Mouse (Mus musculus) ovary, adult 18-20 months (tissue): ENCODE data around the gene Id3.
"Not testable (repeated sequence)": the region's sequence is repeated elsewhere in the genome, so short reads cannot be mapped to it uniquely, and the experiment has no call there.

Experiments used
- DNase-seq: peaks from one replicate; pipeline ENCODE4 v3.0.0; 2022; ENCODE audit warnings: low spot score, mixed read lengths

The Id3 gene

DNA sequence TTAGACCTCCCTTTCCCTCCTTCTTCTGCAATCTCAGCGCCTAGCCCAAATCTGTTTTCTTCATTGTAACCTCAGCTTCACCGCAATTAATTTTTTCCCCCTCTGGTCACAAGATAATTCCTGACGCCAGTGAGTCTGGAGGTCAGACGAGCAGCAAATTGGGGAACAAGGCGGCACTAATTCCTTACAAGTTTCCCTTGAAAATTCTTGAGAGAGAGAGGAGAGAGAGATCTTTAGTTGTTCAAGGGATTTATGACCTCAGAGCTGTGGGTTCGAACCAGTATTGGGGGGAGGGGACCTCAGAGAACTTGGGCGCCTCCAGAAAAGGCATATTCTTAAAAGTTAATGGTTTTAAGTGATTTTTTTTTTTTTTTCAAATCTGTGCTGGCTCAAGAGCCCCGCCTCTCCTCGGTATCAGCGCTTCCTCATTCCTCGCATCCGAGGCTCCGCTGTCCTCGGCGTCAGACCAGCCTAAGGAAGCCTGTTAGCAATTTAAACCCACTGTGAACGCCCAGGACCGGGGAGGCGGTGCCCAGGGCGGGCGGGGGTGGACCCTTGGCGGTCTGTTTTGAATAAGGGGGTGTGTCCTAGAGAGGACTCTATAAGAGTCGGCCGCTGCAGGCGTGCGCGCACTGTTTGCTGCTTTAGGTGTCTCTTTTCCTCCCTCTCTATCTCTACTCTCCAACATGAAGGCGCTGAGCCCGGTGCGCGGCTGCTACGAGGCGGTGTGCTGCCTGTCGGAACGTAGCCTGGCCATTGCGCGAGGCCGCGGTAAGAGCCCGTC is at the start of gene Id3:
Id3 (plus strand) TSS at position 305 of the 784 bp plus-strand sequence.
- DNase-seq, result peak; percentile 95

DNA sequence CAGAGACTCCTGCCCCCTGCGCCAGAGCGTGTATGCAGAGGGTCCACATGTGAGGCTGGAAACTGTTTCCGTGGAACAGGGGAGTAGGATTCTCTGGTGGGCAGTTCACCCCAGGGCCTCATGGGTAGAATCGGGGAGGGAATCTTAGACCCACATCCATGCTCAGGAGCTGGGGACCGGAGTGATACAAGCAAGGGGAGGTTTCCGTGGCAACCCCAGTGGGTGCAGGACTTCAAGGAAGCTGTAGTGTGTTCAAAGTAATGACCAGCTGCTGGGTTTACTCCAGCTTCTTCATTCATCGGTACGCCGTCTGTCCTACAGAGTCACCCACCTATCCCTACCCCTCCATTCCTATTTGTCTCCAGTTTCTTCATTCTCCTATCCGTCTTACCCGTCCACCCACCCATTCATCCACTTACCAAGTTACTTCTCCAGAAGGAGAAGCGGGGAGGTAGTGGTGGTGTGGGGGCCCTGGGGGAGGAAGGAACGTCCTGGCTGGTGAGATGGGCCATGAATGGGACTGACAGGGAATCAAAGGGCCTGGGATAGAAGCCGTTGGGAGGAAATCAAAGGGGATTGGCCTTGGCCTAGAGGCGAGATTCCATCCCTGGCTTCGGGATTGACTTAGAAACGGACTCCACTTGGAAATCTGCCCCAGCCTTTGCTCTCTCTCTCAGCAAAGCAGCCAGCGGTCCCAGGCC is 48.6 kb upstream of the Id3 start:
- DNase-seq, result no peak

DNA sequence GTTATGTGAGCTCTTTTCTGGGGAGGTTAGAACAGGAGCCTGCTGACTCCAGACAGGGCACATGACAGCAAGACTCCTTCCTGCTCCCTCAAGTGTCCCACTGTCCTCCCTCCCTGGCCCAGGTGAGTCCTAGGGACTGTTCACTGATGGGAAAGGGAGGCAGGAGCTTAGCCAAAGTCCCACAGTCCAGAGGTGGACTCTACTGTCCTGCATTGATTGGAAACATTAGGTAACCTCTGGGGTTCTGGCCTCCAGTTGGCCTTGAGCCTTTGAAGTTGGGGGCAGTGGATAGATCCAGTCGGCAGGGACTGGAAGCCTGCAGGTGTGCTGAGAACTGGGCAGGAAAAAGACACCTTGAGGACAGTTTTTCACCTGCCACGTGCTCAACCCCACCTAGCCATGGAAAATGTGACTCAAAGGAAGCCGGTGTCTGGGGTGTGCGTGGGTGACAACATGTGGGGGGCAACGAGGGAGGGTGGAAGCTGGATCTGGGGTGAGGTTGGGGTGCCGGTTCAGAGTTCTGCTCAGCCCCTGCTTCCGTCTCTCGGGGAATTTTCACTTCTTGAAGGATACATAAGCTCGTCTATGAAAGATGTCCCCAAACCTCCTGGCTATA is 47.7 kb upstream of the Id3 start:
- no peak for DNase-seq

DNA sequence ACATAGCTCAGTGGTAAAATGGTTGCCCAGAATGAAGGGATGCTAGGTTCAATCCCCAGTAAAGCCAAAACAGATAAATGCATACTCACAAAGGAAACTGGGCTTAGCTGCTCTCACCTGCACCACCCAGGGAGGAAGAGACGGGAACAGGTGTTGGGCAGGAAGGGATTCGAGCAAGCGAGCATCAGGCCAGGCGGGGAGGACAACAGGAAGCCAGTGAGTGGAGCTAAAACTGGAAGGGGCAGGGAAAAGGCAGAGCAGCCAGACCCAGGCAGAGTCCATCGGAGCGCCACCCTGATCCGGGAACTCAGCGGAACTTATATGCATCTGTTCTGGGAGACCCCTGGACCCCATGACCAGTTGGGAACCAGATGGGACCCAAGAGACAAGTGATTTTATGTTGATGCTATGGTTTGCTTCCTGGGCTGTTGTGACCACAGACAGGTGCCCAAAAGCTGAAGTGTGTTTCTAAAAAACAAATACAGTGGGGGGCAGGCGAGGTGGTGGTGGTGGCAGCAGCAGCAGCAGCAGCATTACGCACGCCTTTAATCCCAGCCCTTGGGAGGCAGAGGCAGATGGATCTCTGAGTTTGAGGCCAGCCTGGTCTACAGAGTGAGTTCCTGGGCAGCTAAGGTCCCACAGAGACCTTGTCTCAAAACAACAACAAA is 46.7 kb upstream of the Id3 start:
- DNase-seq, result no peak

DNA sequence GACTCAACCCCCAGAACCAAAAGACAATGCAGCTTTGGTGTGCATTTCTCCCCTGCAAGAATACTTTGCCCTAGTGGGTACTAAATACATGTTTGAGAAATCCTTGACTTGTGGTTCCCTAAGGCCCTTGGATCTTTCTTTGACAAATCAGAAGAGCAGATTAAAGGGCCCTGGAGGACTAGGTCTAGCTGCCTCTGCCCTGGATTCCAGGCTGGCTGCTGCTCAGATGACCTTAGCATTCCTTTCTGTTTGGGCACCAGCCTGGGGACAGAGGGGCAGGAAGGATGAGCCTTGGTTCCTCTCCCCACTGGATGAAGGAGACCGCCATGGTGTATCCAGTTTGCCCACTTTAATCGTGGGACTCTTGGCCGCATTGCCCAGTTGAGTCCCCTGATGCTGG is 44.9 kb upstream of the Id3 start:
- DNase-seq, result no peak

DNA sequence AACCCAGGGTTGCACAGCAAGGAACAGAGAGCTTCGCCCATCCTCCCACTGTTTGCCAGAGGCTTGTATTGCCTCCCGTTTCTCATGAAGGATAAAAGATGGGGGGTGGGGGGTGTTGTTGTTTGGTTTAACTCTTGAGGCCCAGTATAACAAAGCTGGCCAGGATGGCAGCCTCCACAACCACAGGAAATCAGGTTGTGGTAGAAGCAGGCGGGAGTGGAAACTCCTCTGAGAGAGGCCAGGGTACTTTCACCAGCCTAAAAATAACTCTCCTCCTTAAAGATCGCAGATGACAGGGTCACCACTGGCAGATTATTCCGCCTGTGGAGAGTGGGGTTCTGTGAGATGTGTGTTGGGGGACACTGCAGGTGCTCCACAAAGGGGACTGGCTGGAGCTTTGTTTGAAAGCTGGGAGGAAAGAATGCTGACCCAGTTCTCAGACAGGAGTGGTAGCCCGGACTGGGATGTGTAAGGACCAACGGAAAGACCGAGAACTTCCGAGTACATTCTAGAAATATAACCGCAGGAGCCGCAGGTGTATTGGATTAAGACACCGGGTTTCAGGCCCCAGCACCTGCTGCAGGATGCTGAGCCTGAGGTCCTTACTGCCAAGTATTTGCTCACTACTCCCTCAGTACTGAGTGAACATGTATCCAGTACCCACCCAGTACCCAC is 42.8 kb upstream of the Id3 start:
- DNase-seq, result no peak

DNA sequence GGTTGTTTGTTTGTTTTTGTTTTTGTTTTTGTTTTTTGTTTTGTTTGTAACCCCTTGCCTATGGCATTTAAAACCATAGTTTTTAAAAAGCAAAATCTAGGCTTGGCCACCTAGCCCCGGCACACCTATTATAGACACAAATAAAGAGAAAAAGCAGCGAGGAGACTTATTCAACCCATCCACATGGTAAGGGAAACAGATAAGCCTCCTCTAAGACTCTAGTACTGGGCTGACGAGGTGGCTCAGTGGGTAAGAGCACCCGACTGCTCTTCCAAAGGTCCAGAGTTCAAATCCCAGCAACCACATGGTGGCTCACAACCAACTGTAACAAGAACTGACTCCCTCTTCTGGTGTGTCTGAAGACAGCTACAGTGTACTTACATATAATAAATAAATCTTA is 41.5 kb upstream of the Id3 start:
- DNase-seq, result not testable (repeated sequence)

DNA sequence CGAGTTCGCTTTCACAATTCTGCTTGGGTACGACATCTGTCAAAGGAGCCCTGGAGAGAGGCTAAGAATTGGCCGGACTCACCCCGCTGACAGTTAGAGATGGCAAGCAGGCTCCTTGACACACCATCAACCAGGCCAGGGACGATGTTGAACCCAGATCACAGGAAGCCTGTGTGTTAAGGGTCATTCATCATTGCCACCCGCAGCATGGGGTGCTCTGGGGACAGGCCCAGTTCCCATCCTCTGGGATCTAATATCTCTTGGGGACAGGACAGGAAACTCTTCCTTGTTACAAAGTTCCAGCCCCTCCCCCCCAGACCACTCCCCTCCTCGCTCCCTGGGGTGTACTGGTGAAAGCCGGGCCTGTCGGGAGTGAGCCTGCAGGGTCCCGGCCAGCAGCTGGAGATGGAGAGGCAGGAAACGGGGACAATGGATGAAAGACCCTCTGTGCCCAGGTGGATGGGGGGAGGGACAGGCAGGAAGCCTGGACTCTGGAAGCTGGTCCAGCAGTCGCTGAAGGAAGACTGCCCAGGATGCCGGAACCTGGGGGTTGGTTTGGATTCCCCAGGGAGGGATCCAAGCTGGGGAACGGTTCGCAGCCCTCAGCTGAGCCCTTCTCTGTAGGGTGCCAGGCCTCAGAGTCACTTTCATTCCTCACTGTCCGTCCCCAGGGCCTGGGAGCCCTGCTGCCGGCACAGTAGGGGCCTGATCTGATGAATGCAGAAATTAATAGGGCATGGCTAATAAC is 38.5 kb upstream of the Id3 start:
- no peak for DNase-seq

DNA sequence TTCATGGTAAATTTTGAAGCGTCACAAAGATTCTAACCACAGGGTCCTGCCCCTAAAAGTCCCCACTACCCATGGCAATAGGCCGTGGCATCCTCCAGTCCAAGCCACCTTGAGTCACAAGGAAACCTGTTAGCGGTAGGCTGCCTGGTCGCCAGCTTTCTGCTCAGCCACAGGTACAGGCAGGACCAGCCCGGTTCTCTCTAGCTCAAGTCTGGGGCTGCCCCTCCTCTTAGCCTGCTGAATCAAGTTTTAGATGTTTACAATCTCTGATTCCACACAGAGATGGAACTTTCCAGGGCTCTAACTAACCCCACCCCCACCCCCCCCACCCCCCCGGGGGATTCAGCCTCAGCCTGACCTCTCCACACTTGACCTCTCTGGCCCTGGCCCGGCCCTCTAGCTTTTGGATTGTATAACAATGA is 36.4 kb upstream of the Id3 start:
- no peak for DNase-seq

DNA sequence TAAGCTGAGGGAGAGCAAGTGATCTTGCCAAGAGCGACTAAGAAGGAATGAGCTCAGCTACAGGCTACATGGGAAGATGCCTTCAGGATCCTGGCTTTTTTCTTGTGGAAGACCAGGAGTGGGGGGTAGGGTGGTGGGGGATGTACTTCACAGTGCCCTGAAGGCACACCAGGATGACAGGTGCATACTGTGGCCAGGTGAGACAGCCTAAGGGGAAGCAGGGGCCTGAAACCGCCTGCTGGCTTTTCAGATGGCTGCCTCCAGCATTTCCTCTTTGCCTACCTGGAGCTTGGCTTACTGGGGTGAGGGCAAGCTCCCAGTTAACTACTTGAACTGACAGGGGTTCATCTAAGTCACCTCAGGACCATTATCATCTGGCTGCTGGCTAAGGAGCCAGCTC is 34.1 kb upstream of the Id3 start:
- no peak for DNase-seq

DNA sequence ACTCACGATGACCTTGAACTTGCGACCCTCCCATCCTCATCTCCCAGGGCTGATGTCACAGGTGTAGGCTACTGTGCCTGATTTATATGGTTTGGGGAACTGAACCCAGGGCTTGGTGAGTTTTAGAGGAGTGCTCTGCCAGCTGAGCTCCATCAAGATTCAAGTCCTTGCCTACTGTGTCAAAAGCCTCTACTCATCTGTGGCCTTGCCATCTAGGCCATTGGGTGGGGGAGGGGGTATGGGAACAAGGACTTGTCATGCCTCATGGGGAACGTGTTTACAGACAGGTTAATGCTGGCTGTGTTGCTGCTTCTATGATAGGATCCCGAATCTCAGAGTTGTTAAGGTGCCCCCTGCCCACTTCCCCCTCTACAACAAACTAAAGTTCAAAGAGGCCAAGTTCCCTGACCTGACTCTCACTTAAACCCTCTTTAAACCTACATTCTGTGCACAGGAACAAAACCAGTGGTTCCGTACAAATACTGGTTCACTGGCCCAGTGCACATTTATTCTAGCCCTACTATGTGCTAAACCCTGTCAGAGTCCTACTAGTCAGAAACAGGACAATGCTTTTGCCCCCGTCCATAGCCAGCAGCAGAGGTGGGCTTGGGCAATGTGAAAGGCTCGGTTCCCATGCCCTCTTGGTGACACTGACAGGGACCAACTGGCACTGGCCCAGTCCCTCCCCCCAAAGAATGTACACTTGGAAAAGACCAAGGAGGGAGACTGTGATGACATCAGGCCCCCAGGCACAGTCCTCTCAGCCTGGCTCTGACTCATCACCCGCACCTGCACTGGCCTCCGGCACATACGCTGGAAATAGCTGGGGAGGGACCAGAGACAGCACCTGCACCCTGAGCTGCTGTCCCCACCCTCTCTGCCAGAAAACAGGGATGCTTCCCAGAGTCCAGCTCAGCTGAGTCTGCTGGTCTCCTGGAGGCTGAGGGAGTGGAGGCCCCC is 33.1 kb upstream of the Id3 start:
- peak; percentile 34 for DNase-seq

DNA sequence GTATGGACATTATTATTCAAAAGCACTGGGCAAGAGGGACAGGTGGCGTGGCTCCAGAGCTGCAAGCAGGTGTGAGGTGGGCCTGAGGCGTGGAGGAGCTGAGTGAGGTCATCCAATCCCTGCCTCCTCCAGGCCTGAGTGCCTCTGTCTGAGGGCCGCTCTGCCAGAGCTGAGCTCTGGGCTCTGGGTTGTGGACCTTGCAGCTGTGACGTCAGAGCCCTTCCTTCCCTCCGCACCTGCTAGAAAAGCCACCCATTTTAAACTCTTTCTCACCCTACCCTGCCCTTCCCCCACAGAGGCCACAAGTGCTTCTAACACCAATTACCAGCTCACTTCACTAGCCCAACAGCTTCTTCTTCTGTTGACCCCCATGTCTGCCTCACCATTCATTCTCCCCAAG is 31.0 kb upstream of the Id3 start:
- no peak for DNase-seq

DNA sequence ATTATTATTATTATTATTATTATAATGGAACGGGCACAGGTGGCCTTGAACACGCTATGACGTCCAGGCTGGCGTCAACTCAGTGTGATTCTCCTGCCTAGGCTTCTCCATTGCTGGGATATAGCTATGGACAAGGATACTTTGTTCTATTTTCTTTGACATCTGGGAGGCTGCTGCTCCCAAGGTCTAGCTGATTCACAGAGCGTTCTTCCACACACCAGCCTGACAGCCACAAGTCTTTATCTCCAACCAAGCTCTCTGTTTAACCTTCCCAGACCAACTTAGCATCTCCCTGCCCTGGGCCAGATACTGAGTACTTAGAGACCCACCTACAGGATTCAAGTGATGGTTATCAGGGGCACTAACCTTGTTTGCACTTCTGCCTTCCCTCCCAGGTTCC is 28.6 kb upstream of the Id3 start:
- DNase-seq, result no peak

DNA sequence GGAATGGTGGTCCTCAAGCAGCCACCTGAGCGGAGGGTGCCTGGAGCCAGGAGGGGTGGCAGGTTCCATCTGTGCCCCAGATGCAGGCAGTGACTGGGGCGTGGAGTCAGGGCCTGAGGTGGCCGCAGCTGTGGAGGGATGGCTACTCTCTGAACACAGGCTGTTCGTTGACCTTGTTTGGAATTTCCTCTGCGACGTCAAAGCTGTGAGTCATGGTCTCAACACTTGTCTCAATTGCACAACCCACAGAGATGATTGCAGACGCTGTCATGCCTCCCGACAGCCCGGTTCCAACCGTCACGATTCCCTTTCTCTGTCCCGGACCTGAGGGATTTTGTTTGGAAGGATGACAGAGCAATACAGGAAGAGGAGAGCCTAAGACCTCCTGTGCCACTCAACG is 26.3 kb upstream of the Id3 start:
- no peak for DNase-seq

DNA sequence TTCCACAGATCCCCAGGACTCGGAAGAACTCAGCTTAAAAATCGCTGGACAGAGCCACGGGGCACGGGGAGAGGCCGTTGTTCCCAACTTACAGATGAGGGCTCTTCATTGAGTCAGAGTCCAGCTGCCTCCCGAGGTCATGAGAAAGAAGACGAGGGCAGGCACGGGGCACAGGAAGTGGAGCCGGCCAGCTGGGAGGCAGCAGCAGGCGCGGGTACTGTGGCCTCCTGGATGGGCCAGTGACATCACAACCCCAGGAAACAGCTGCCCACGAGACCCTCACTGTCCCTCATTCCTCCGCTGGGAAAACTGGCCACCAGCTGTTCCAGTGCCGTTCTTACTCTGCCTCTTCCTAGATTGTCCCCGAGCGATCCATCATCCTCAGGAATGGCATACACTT is 23.3 kb upstream of the Id3 start:
- no peak for DNase-seq

DNA sequence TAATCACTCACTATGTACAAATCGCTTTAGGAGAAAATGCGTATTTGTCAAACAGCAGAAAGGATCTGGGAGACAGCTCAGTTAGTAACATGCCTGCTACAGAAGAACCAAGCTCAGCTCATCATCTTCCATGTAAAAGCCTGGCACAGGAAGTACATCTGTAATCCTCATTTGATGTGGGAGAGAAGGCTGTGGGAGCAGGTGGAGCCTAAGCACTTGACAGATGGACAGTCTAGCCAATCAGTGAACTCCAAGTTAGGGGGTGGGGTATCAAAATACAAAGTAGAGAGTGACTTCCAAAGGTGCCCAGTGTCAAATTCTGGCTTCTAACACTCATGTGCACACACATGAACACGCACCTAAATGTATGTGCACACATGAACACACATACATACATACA is 22.1 kb upstream of the Id3 start:
- DNase-seq, result no peak

DNA sequence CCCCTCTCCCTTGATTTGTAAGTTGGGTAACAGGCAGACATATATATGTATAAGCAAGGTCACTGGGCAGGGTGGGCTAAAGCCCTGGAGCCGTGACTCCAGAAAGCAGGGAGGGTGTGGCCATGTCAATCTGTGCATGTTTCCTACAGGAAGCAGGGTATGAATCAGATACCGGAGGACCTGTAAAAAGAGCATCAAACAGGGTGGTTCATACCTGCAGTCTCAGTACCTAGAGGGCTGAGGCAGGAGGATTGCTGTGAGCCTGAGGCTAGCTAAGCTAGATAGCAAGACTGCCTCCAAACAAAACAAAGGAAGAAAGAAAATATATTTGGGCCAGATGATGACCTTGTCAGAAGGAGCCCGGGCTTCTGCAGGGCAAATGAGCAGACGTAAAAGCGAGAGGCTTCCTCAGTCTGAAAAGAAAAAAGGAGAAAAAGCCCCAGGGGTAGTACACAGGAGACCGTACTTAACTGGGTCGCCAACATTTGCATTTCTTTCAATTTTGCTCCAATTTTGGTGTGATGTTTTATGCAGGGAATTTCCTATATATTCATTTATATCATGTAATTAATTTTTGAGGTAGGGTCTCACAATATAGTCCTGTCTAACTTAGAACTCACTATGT is 21.3 kb upstream of the Id3 start:
- no peak for DNase-seq

DNA sequence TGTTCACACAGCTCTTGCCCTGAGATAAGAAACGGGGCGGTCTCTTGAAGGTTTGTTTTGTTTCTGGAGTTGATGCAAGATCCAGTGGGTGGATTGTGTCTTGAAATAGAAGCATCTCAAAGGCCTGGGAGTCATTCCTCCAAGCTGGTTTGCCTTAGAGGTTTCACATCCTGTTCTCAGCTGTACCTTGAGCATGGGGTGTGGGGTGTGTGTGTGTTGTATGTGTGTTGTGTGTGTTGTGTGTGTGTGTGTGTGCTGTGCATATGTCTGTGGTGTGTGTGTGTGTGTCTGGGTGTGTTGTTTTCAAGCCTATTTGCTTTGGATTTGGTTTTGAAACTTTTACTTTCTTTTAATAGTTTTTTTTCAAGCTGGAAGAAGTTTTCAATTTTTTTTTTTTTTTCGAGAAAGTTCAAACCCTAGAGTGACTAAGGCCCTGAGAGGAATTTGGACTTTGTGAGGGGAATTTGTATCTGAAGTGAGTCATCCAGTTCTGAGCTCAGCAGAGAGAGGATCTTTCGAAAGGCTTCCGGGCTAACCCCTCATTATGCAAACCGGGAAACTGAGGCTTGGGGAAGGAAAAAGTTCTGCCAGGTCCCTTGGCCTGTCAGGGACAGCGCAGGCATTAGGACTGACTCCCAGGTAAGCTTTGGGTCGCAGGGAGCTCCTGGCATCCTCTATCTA is 20.0 kb upstream of the Id3 start:
- peak; percentile 45 for DNase-seq

DNA sequence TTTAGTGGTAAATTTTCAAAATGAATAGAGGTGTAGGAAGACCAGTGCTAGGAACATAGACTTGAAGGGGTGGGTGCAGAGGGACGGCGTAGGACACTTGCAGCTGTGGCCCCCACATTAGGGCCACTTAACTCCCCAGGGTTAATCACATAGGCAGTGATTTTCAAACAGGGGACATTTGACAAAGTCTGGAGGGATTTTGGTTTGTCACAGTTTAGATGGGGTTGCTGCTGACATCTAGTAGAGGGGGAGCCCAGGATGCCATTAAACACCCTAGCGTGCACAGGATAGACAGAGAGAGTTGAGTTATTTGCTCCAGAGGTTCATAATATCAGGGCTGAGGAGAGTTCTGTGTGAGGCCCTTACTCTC is 19.5 kb upstream of the Id3 start:
- DNase-seq, result no peak
